Mouse (Mus musculus): Measurements from ENCODE around the gene Nphs2.

Gene Nphs2

GRCm38 (mm10) chr1:156365740-156366139 is 55.2 kb downstream of the Nphs2 start, which contains the start of gene Gm2000:
Gene Gm2000, plus strand, starts transcription at chr1:156366040.
- DNase-seq (ENCODE audit: low read depth, low spot score), result no peak
